Mouse (Mus musculus): ENCODE results near the gene Olfr1225. TPM values are rescaled to one million over a fixed set of nuclear protein-coding genes. Genes with fewer than 3 reads are reported as not detected.
"Not testable (repeated sequence)": the region's sequence is repeated elsewhere in the genome, so short reads cannot be mapped to it uniquely, and the experiment has no call there.

Olfr1225 gene
- not detected in 2 replicates for total RNA-seq (2014; rRNA removed)
- not detected in 2 replicates for polyA plus RNA-seq (2012; rRNA removed)

DNA sequence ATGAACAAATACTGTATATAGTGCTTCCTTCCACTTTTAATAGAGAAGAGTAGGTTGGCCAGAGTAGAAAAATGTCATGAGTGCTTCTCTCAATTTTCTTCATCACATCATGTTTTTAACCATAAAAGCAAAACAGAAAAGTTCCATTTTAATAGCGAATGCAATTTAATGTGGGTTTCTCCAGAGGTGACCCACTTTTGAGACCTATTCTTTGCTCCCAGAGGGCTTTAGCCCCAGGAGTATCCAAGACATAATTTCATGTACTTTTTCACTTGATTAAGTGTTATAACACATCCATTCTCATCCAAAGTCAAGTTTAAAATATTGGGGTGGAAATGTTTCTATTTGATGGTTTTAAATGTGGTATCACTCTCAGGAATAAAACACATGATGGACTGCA, at the start of gene Olfr1225:
TSS of gene Olfr1225 (minus strand) at position 101 of the 400 bp plus-strand sequence.
- H3K4me3 ChIP-seq (ENCODE audit: insufficient read depth, low read depth, low read length): no peak within 1 kb of the TSS
- H3K79me2 ChIP-seq (ENCODE audit: control insufficient read depth, insufficient read depth, low read length): no peaks in the 10 kb centered on the region
- no peaks in the 10 kb centered on the region for H3K36me3 ChIP-seq (ENCODE audit: control insufficient read depth, insufficient read depth, low read length)
- DNase-seq (ENCODE audit: extremely low read depth, low read depth, low spot score): no peak
- 76% methylated on average over 1 of the region's 1 CpGs for WGBS
- H3K4me1 ChIP-seq (ENCODE audit: control insufficient read depth, insufficient read depth, low read length): no peaks in the 10 kb centered on the region
- H3K27ac ChIP-seq (replicated peaks; ENCODE audit: insufficient read depth, low read depth, low read length): no peak within 1 kb of the TSS
- no peak for TF ChIP-seq POLR2A (IDR thresholded peaks at IDR 0.05; ENCODE audit: extremely low read depth, insufficient read depth, low read length)
- no peak for TF ChIP-seq CTCF (IDR thresholded peaks at IDR 0.05; ENCODE audit: low read depth, low read length)
- no peak within 1 kb of the TSS for H3K9ac ChIP-seq (ENCODE audit: low read depth, low read length)
- no peaks in the 10 kb centered on the region for H3K27me3 ChIP-seq (ENCODE audit: control insufficient read depth, insufficient read depth, low read length)

DNA sequence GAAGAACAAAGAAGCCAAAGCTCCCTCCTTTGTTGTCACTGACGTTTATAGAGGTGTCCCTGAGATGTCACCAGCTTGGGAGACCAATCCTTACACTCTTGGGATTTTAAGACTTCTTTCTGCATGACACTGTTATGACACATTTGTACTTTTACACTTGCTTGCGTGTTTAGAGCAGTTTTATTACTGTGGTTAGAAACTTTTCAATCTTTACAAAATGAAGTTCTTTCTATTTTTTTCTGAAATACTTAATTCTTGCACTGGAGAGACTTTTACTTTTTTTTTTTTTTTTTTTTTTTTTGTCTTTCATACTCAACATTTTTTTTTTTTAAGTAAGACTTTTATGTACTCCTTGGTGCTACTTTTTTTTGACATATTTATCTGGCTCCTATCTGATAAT, 25.5 kb upstream of the Olfr1225 start, which contains the start of gene Olfr1226:
TSS of gene Olfr1226 (minus strand) at position 101 of the 400 bp plus-strand sequence.
- Histone ChIP-seq H3K9ac (ENCODE audit: low read depth, low read length) (no peak within 1 kb of the TSS), H3K79me2 (ENCODE audit: control insufficient read depth, insufficient read depth, low read length) (no peaks in the 10 kb centered on the region), H3K4me1 (ENCODE audit: control insufficient read depth, insufficient read depth, low read length) (no peaks in the 10 kb centered on the region), H3K27me3 (ENCODE audit: control insufficient read depth, insufficient read depth, low read length) (no peaks in the 10 kb centered on the region), H3K36me3 (ENCODE audit: control insufficient read depth, insufficient read depth, low read length) (no peaks in the 10 kb centered on the region), H3K4me3 (ENCODE audit: insufficient read depth, low read depth, low read length) (no peak within 1 kb of the TSS), H3K27ac (replicated peaks; ENCODE audit: insufficient read depth, low read depth, low read length) (no peak within 1 kb of the TSS)
- DNase-seq (ENCODE audit: extremely low read depth, low read depth, low spot score): no peak
- TF ChIP-seq CTCF (IDR thresholded peaks at IDR 0.05; ENCODE audit: low read depth, low read length): no peak
- TF ChIP-seq POLR2A (IDR thresholded peaks at IDR 0.05; ENCODE audit: extremely low read depth, insufficient read depth, low read length): no peak
- WGBS: 42% methylated on average over 2 of the region's 2 CpGs

DNA sequence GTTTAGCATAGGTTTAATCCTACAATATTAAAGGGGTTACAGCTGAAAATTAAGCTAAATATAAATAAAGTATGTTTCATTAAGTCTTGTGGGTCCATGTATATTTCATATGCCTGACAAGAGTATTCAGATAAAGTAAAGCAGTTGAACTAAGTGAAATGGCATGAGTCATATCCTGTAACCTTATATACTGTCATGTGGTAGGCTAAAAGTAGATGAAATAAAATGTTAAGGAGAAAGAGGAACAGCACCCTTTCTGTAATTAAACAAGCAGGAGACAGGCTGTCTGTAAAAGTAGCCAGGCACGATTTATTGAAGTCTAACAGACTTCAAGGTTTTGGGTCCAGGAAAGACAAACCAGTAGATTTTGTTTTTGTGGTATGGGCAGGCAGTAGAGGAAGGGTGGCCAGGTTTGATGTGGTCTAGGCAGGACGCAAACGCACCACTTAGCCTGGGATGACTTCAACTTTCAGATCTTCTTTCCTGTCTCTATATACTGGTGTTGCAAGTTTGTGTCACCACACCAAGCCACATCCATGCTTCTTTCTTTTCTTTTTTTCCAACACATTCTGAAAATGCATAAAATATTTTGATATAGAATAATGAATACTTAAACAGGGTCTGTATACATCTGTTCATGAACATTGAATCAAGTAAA, 22.0 kb upstream of the Olfr1225 start:
- no peak overlapping the region for H3K27ac ChIP-seq (replicated peaks; ENCODE audit: insufficient read depth, low read depth, low read length)
- no peaks in the 10 kb centered on the region for H3K79me2 ChIP-seq (ENCODE audit: control insufficient read depth, insufficient read depth, low read length)
- no peak overlapping the region for H3K9ac ChIP-seq (ENCODE audit: low read depth, low read length)
- no peaks in the 10 kb centered on the region for H3K27me3 ChIP-seq (ENCODE audit: control insufficient read depth, insufficient read depth, low read length)
- TF ChIP-seq CTCF (IDR thresholded peaks at IDR 0.05; ENCODE audit: low read depth, low read length) (no peak), POLR2A (IDR thresholded peaks at IDR 0.05; ENCODE audit: extremely low read depth, insufficient read depth, low read length) (no peak)
- no peak for DNase-seq (ENCODE audit: extremely low read depth, low read depth, low spot score)
- H3K36me3 ChIP-seq (ENCODE audit: control insufficient read depth, insufficient read depth, low read length): no peaks in the 10 kb centered on the region
- 73% methylated on average over 3 of the region's 3 CpGs for WGBS
- no peak overlapping the region for H3K4me3 ChIP-seq (ENCODE audit: insufficient read depth, low read depth, low read length)
- no peaks in the 10 kb centered on the region for H3K4me1 ChIP-seq (ENCODE audit: control insufficient read depth, insufficient read depth, low read length)

DNA sequence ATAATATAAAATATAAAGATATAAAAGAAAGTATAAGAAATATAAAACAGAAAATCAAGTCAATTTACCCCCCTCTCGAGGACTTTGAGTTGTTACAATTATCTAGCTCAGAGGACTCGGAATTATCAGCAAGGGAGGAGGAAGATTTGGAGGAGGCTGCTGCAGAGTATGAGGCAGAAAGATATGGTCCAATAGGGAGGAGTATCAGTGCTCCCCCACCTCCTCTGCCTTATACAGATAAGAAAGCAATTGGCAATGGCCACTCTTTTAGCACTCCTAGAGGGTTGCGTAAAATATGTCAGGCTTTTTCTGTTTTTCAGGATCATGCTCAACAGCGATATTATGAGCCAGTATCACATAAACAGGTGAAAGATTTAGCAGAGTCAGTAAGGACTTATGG, 9.8 kb downstream of the Olfr1225 start:
- H3K79me2 ChIP-seq (ENCODE audit: control insufficient read depth, insufficient read depth, low read length); H3K4me1 ChIP-seq (ENCODE audit: control insufficient read depth, insufficient read depth, low read length); DNase-seq (ENCODE audit: extremely low read depth, low read depth, low spot score); H3K27ac ChIP-seq (replicated peaks; ENCODE audit: insufficient read depth, low read depth, low read length); H3K9ac ChIP-seq (ENCODE audit: low read depth, low read length); H3K4me3 ChIP-seq (ENCODE audit: insufficient read depth, low read depth, low read length); H3K36me3 ChIP-seq (ENCODE audit: control insufficient read depth, insufficient read depth, low read length); H3K27me3 ChIP-seq (ENCODE audit: control insufficient read depth, insufficient read depth, low read length): not testable (repeated sequence)
- WGBS: 83% methylated on average over 4 of the region's 4 CpGs

DNA sequence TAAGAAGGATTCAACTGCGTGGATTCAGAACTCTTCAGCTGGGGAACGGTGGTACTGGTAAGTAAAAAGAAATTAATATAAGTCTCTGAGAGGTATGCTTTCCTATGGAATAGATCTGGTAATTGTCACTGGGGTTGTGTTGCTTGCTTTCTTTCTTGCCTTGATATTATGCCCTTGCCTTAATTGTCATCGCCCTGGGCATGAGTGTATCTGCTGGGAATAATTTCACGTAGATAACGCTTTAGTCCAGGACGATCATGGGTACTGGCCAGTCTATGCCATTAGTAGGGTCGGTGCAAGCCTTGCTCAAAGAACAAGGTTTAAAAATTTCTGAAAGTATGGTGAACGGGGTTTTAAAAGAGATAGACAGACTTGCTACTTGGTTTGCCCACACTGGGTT, 10.5 kb downstream of the Olfr1225 start, which contains the start of gene Olfr1224-ps1:
TSS of gene Olfr1224-ps1 (minus strand) at position 101 of the 400 bp plus-strand sequence.
- H3K4me3 ChIP-seq (ENCODE audit: insufficient read depth, low read depth, low read length); DNase-seq (ENCODE audit: extremely low read depth, low read depth, low spot score); H3K36me3 ChIP-seq (ENCODE audit: control insufficient read depth, insufficient read depth, low read length); H3K9ac ChIP-seq (ENCODE audit: low read depth, low read length); H3K27me3 ChIP-seq (ENCODE audit: control insufficient read depth, insufficient read depth, low read length); H3K79me2 ChIP-seq (ENCODE audit: control insufficient read depth, insufficient read depth, low read length); H3K4me1 ChIP-seq (ENCODE audit: control insufficient read depth, insufficient read depth, low read length); H3K27ac ChIP-seq (replicated peaks; ENCODE audit: insufficient read depth, low read depth, low read length): not testable (repeated sequence)
- 91% methylated on average over 8 of the region's 8 CpGs for WGBS

DNA sequence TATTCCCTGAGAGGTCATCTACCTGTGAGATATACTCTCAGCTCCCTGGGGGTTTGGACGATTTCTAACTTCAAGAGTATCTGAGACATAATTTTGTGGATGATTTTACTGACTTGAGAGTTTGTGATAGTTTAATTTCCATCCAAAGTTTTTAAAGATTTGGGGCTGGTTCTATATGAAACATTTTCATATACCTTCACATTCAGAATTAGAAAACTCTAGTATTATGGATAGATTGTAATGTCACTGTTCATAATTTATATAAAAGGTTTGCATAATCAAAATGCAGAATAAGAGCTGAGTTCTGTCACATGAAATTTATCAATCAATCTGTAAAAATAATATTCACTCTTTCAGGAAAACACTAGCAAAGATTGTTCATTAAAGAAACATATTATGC, 23.0 kb downstream of the Olfr1225 start, which contains the start of gene Olfr1223:
TSS of gene Olfr1223 (minus strand) at position 101 of the 400 bp plus-strand sequence.
- Histone ChIP-seq H3K27me3 (ENCODE audit: control insufficient read depth, insufficient read depth, low read length) (no peaks in the 10 kb centered on the region), H3K9ac (ENCODE audit: low read depth, low read length) (no peak within 1 kb of the TSS), H3K4me3 (ENCODE audit: insufficient read depth, low read depth, low read length) (no peak within 1 kb of the TSS), H3K4me1 (ENCODE audit: control insufficient read depth, insufficient read depth, low read length) (no peaks in the 10 kb centered on the region), H3K79me2 (ENCODE audit: control insufficient read depth, insufficient read depth, low read length) (no peaks in the 10 kb centered on the region), H3K27ac (replicated peaks; ENCODE audit: insufficient read depth, low read depth, low read length) (no peak within 1 kb of the TSS), H3K36me3 (ENCODE audit: control insufficient read depth, insufficient read depth, low read length) (no peaks in the 10 kb centered on the region)
- no peak for DNase-seq (ENCODE audit: extremely low read depth, low read depth, low spot score)
- 49% methylated on average over 1 of the region's 1 CpGs for WGBS
- TF ChIP-seq POLR2A (IDR thresholded peaks at IDR 0.05; ENCODE audit: extremely low read depth, insufficient read depth, low read length) (no peak), CTCF (IDR thresholded peaks at IDR 0.05; ENCODE audit: low read depth, low read length) (no peak)
